Comparison of ENCODE assay signal across 9 mouse cellular contexts in the genomic region with DNA sequence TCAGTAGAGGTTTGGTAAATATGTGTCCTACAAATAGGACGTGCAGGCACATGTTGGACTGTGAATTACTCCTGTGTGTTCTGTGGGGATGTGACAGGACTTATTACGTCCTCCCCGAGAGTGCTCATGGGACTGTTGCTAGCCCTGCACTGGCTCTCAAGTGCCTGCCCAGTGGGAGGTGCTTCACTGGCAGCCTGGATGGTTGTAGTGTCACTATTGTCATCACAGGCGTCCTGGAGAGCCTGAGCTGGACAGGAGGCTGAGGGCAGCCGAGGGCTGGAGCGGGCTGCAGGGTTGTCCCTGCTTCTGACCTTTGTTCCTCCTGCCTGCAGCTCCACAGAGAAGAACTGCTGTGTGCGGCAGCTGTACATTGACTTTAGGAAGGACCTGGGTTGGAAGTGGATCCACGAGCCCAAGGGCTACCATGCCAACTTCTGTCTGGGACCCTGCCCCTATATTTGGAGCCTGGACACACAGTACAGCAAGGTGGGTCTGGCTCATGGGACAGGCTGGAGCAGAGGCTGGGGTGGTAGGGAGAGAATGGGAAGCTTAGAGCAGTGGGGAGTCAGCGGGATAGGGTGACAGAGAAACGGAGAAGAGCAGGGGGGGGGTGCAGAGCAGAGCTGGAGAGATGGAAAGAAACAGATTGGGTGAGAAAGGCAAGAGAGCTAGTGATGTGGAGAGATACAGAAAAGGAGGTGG. TPM values are rescaled to one million over a fixed set of nuclear protein-coding genes. Genes with fewer than 3 reads are reported as not detected.
DNase-seq lines count a peak whose midpoint lies in the region; ATAC-seq and TF ChIP-seq lines count a peak whose summit lies in the region.
"Had no signal": no experiment of that assay in that cellular context is flagged by ENCODE, and none has a peak within 500 bp of the region (broad histone marks: within the 10 kb centered on the region; RNA-seq: fewer than 3 reads in every experiment).

No protein-coding gene starts in this region.

- 0 out of 2 replicates have a peak, but pooled peaks cover 5% of the 10 kb centered on the region for H3K9me3 ChIP-seq in forebrain, embryonic 15.5 days
- H3K9me3 ChIP-seq in hindbrain, embryonic 15.5 days: no peaks in the 10 kb centered on the region
- no peaks in the 10 kb centered on the region for H3K9me3 ChIP-seq in midbrain, postnatal 0 days (ENCODE audit: low read length)

- H3K27ac ChIP-seq in liver, adult 2 months (replicated peaks; ENCODE audit: insufficient read depth, low read depth, low read length): peak overlapping the region; percentile 1; the same call in 1 of the 2 replicates
- H3K27ac ChIP-seq in forebrain, embryonic 15.5 days (replicated peaks): no peak overlapping the region
- no peak overlapping the region for H3K27ac ChIP-seq in hindbrain, embryonic 15.5 days (replicated peaks)
- no peak overlapping the region for H3K27ac ChIP-seq in midbrain, postnatal 0 days (ENCODE audit: low read depth, low read length)

- H3K4me1 ChIP-seq in liver, adult 2 months (ENCODE audit: control insufficient read depth, insufficient read depth, low read length): peaks cover 12% of the 10 kb centered on the region
- H3K4me1 ChIP-seq in forebrain, embryonic 15.5 days: peaks cover 5% of the 10 kb centered on the region
- H3K4me1 ChIP-seq in hindbrain, embryonic 15.5 days (replicated peaks): peaks cover 15% of the 10 kb centered on the region
- no peaks in the 10 kb centered on the region for H3K4me1 ChIP-seq in midbrain, postnatal 0 days (ENCODE audit: insufficient read depth, low read length)

- peak; percentile 81 for DNase-seq in liver, adult 2 months (ENCODE audit: extremely low read depth, low read depth, low spot score)
- no peak for DNase-seq in liver
- DNase-seq in midbrain, postnatal 0 days (ENCODE audit: low spot score): no peak
- no peak for DNase-seq in thymus, adult 18-20 months
- DNase-seq in thymus, postnatal 4 days: no peak
- DNase-seq: cerebellum, adult 11 months had no signal

- peak; percentile 38 for ATAC-seq in forebrain, embryonic 15.5 days (replicated peaks)
- ATAC-seq in hindbrain, embryonic 15.5 days (ENCODE audit: low FRiP score, low read depth): 0 out of 2 replicates have a peak, but pooled peaks have one; percentile 10
- peak; percentile 20; the same call in 1 of the 2 replicates for ATAC-seq in midbrain, postnatal 0 days (ENCODE audit: low FRiP score)
- no peak for ATAC-seq in cerebellum, adult (ENCODE audit: insufficient number of reproducible peaks, low FRiP score, low TSS enrichment)

- H3K4me2 ChIP-seq in forebrain, embryonic 15.5 days (replicated peaks): peak overlapping the region; percentile 59
- peak overlapping the region; percentile 77 for H3K4me2 ChIP-seq in hindbrain, embryonic 15.5 days
- peak overlapping the region; percentile 75 for H3K4me2 ChIP-seq in midbrain, postnatal 0 days (ENCODE audit: low read depth, low read length, poor library complexity, severe bottlenecking)

- TF ChIP-seq POLR2A in liver, adult 2 months (IDR thresholded peaks at IDR 0.05; ENCODE audit: extremely low read depth, insufficient read depth, low read length): no peak

- H3K9ac ChIP-seq in liver, adult 2 months (ENCODE audit: low read depth, low read length): peak overlapping the region; percentile 1; the same call in 1 of the 2 replicates
- no peak overlapping the region for H3K9ac ChIP-seq in forebrain, embryonic 15.5 days (replicated peaks)
- no peak overlapping the region for H3K9ac ChIP-seq in hindbrain, embryonic 15.5 days
- H3K9ac ChIP-seq in midbrain, postnatal 0 days (replicated peaks; ENCODE audit: low read length, poor library complexity, severe bottlenecking): no peak overlapping the region

- WGBS in liver, adult 2 months: 12% methylated on average over 10 of the region's 10 CpGs
- WGBS in forebrain, embryonic 15.5 days: 22% methylated on average over 10 of the region's 10 CpGs
- 23% methylated on average over 10 of the region's 10 CpGs for WGBS in hindbrain, embryonic 15.5 days
- WGBS in midbrain, postnatal 0 days: 28% methylated on average over 10 of the region's 10 CpGs

- H3K27me3 ChIP-seq in liver, adult 2 months (ENCODE audit: control insufficient read depth, insufficient read depth, low read length): no peaks in the 10 kb centered on the region
- peaks cover 5% of the 10 kb centered on the region; the same call in 1 of the 2 replicates for H3K27me3 ChIP-seq in forebrain, embryonic 15.5 days
- H3K27me3 ChIP-seq in hindbrain, embryonic 15.5 days: no peaks in the 10 kb centered on the region
- no peaks in the 10 kb centered on the region for H3K27me3 ChIP-seq in midbrain, postnatal 0 days (ENCODE audit: insufficient read depth, low read length)

- H3K79me2 ChIP-seq in liver, adult 2 months (ENCODE audit: control insufficient read depth, insufficient read depth, low read length): no peaks in the 10 kb centered on the region

- no peaks in the 10 kb centered on the region for H3K36me3 ChIP-seq in liver, adult 2 months (ENCODE audit: control insufficient read depth, insufficient read depth, low read length)
- no peaks in the 10 kb centered on the region for H3K36me3 ChIP-seq in forebrain, embryonic 15.5 days
- H3K36me3 ChIP-seq in hindbrain, embryonic 15.5 days: no peaks in the 10 kb centered on the region
- no peaks in the 10 kb centered on the region for H3K36me3 ChIP-seq in midbrain, postnatal 0 days (ENCODE audit: insufficient read depth, low read length)

- H3K4me3 ChIP-seq in liver, adult 2 months (ENCODE audit: insufficient read depth, low read depth, low read length): no peak overlapping the region
- peak overlapping the region; percentile 38; the same call in 1 of the 2 replicates for H3K4me3 ChIP-seq in forebrain, embryonic 15.5 days
- H3K4me3 ChIP-seq in hindbrain, embryonic 15.5 days: peak overlapping the region; percentile 39; the same call in 1 of the 2 replicates
- H3K4me3 ChIP-seq in midbrain, postnatal 0 days (ENCODE audit: low read depth, low read length): peak overlapping the region; percentile 29; the same call in 1 of the 2 replicates

- TF ChIP-seq CTCF in liver, adult 2 months (IDR thresholded peaks at IDR 0.05; ENCODE audit: low read depth, low read length): no peak
- TF ChIP-seq CTCF in midbrain, postnatal 0 days (IDR thresholded peaks at IDR 0.05): no peak

RNA-seq across cellular contexts. Expression of gene Ccdc97, which starts 14.9 kb away (rescaled TPM):
- 6.8 and 10.7 TPM in 2 replicates for total RNA-seq in liver, adult 2 months (2014; rRNA removed)
- 34.1 and 38.4 TPM in 2 replicates for polyA plus RNA-seq in liver, adult 2 months (2012; rRNA removed)
- polyA plus RNA-seq in forebrain, embryonic 15.5 days (2015; fragmentation: Nextera tagmentation; extraction: Ambion mirVana): 29.3 and 32.4 TPM in 2 replicates
- 30.9 and 40.9 TPM in 2 replicates for polyA plus RNA-seq in hindbrain, embryonic 15.5 days (2015; fragmentation: Nextera tagmentation; extraction: Ambion mirVana)
- total RNA-seq in midbrain, postnatal 0 days (2014; rRNA removed): 27.0 and 38.3 TPM in 2 replicates
- polyA plus RNA-seq in midbrain, postnatal 0 days (2015; fragmentation: Nextera tagmentation; extraction: Ambion mirVana): 29.1 and 34.4 TPM in 2 replicates

RNA-seq across cellular contexts. Expression of gene Tgfb1, which starts 17.1 kb away (rescaled TPM):
- 1.8 and 5.6 TPM in 2 replicates for total RNA-seq in liver, adult 2 months (2014; rRNA removed)
- 4.8 and 6.8 TPM in 2 replicates for polyA plus RNA-seq in liver, adult 2 months (2012; rRNA removed)
- polyA plus RNA-seq in forebrain, embryonic 15.5 days (2015; fragmentation: Nextera tagmentation; extraction: Ambion mirVana): 0.62 and 0.74 TPM in 2 replicates
- 0.84 and 0.87 TPM in 2 replicates for polyA plus RNA-seq in hindbrain, embryonic 15.5 days (2015; fragmentation: Nextera tagmentation; extraction: Ambion mirVana)
- total RNA-seq in midbrain, postnatal 0 days (2014; rRNA removed): 2.2 and 2.5 TPM in 2 replicates
- polyA plus RNA-seq in midbrain, postnatal 0 days (2015; fragmentation: Nextera tagmentation; extraction: Ambion mirVana): 0.53 and 0.88 TPM in 2 replicates

RNA-seq across cellular contexts. Expression of gene B9d2, which starts 23.4 kb away (rescaled TPM):
- 4.2 and 6.8 TPM in 2 replicates for total RNA-seq in liver, adult 2 months (2014; rRNA removed)
- 21.0 and 22.5 TPM in 2 replicates for polyA plus RNA-seq in liver, adult 2 months (2012; rRNA removed)
- 39.2 and 39.4 TPM in 2 replicates for polyA plus RNA-seq in forebrain, embryonic 15.5 days (2015; fragmentation: Nextera tagmentation; extraction: Ambion mirVana)
- polyA plus RNA-seq in hindbrain, embryonic 15.5 days (2015; fragmentation: Nextera tagmentation; extraction: Ambion mirVana): 41.1 and 42.8 TPM in 2 replicates
- 22.8 and 32.1 TPM in 2 replicates for total RNA-seq in midbrain, postnatal 0 days (2014; rRNA removed)
- polyA plus RNA-seq in midbrain, postnatal 0 days (2015; fragmentation: Nextera tagmentation; extraction: Ambion mirVana): 58.2 and 67.2 TPM in 2 replicates

RNA-seq across cellular contexts. Expression of gene Tmem91, which starts 29.0 kb away (rescaled TPM):
- total RNA-seq in liver, adult 2 months (2014; rRNA removed): not detected in 2 replicates
- not detected in 2 replicates for polyA plus RNA-seq in liver, adult 2 months (2012; rRNA removed)
- polyA plus RNA-seq in forebrain, embryonic 15.5 days (2015; fragmentation: Nextera tagmentation; extraction: Ambion mirVana): 14.4 and 17.0 TPM in 2 replicates
- 65.6 and 72.7 TPM in 2 replicates for polyA plus RNA-seq in hindbrain, embryonic 15.5 days (2015; fragmentation: Nextera tagmentation; extraction: Ambion mirVana)
- total RNA-seq in midbrain, postnatal 0 days (2014; rRNA removed): 60.8 and 94.4 TPM in 2 replicates
- 186 and 200 TPM in 2 replicates for polyA plus RNA-seq in midbrain, postnatal 0 days (2015; fragmentation: Nextera tagmentation; extraction: Ambion mirVana)

RNA-seq across cellular contexts. Expression of gene Exosc5, which starts 45.0 kb away (rescaled TPM):
- total RNA-seq in liver, adult 2 months (2014; rRNA removed): 30.4 and 32.1 TPM in 2 replicates
- 70.3 and 75.1 TPM in 2 replicates for polyA plus RNA-seq in liver, adult 2 months (2012; rRNA removed)
- polyA plus RNA-seq in forebrain, embryonic 15.5 days (2015; fragmentation: Nextera tagmentation; extraction: Ambion mirVana): 50.5 and 51.8 TPM in 2 replicates
- 39.3 and 41.8 TPM in 2 replicates for polyA plus RNA-seq in hindbrain, embryonic 15.5 days (2015; fragmentation: Nextera tagmentation; extraction: Ambion mirVana)
- total RNA-seq in midbrain, postnatal 0 days (2014; rRNA removed): 19.7 and 29.4 TPM in 2 replicates
- polyA plus RNA-seq in midbrain, postnatal 0 days (2015; fragmentation: Nextera tagmentation; extraction: Ambion mirVana): 27.3 and 29.5 TPM in 2 replicates
